Mouse (Mus musculus) cerebellum, adult (tissue): Measurements from ENCODE around the gene Dynlrb1.

ENCODE experiments used
- ATAC-seq: cut with Nextera tagmentation; 2 replicates; pipeline ENCODE4 v1.9.2; 2017; ENCODE audit warnings: mild to moderate bottlenecking, moderate library complexity, mixed read lengths; ENCODE audit not compliant: insufficient number of reproducible peaks, low FRiP score, low TSS enrichment

The Dynlrb1 gene

GRCm38 (mm10) chr2:155236362-155236992 is at the start of gene Dynlrb1:
Gene Dynlrb1 (plus strand): TSS chr2:155236533.
- peak; percentile 99 for ATAC-seq

GRCm38 (mm10) chr2:155207419-155207818 is 28.9 kb upstream of the Dynlrb1 start:
- no peak for ATAC-seq

DNA sequence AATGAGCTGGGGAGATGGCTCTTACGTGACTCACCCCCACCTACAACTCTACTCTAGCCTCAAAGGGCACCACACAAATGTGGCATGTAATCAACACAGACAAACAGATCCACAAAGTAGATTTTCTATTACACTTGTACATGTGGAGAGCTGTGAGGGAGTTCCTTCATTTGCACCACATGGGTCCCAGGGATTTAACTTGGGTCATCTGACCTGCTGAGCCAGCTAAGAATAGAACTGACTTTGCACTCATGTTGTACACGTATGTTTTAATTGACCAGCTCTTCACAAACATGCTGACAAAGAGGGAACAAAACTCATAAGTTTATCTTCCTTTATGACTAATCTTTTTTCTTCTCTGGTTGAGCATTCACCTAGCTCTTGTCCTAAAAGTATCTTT is 13.2 kb upstream of the Dynlrb1 start:
- ATAC-seq = no peak

DNA sequence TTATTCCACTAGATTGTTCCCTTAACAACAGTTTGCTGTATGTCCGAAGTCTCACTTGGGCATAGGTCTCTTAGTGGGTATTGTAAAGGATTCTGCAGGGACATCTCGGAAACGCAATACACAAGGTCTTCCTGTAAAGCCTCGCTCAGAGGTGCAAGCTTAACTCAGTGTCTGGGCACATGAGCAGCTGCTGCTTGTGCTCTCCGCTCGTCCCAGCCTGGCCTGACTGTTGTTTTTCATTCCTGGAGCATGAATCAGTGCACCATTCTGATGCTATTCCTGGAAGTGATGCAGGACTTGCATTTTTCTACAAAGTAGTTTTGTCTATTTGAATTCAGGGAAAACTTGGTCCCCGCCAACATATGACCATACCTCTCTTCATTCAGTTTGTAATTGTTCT is 11.6 kb upstream of the Dynlrb1 start:
- ATAC-seq = no peak

DNA sequence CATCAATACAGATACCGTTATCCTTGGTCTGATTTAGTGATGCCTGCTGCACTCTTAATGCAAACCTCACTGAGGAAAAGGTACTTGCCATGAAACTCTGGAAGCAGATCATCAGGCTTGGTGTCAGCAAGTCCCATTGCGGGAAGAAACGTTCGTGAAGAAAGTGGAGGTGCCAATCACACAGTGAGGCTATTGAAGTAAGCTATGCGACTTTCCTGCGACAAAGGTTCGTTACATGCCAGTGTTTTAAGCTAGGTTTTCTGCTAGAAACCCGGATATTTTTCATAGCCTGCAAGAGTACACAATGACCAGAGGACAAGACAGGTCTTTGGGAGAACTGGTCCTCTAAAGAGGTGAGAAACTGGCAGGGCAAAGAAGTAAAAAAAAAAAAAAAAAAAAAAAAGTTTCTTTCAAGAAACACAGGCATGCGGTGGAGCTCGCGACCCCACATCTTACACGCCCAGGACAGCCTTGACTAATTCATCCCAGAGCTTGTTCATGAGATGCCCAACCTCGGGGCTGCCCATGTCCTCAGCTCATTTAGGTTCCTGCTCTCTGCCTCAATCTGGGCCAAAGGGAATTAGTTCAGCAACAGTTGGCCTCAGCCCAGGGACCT is 479 bp upstream of the Dynlrb1 start:
- peak; percentile 74; the same call in 1 of the 2 replicates for ATAC-seq

DNA sequence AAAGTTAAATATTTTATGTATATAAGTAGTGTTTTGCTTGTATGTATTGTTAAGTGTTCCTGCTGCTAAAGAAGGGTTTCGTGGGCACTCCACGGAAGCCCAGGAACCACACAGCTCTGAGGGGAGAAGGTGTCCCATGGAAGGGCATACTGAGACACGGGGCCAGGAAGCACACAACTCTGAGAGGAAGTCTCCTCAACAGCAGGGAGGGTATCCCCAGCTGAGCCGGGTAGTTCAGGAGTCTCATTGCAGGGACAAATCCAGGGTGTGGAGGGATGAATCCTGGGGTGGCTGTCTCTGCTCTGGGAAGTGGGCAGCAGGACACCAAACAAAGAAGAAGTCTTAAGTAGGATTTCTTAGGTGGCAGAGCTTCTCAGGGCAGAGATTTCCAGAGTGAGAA is 943 bp downstream of the Dynlrb1 start:
- no peak for ATAC-seq

- ATAC-seq = no peak
Measured at GRCm38 (mm10) chr2:155240915-155241314, 4.6 kb downstream of the Dynlrb1 start.

- ATAC-seq = no peak
Measured at GRCm38 (mm10) chr2:155242296-155242855, 6.0 kb downstream of the Dynlrb1 start.

DNA sequence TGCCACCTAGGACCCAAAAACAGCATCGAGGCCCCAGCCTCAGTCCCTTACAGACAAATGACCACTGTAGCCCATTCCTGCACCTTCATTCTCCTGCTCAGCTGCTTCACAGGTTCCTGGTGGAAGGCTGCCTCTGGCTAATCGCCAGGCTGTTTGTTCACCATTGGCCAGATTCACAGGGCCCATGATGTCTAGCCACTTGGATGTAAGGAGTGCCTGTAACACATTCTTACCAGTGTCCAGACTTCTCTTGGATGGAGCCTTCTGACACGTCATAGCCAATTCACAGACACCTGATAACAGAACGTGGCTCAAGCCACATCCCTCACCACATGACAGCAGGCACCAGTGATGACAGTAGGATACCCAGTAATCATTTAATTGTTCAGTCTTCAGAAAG is 9.9 kb downstream of the Dynlrb1 start:
- no peak for ATAC-seq

- ATAC-seq = no peak
Measured at GRCm38 (mm10) chr2:155248206-155248605, 11.9 kb downstream of the Dynlrb1 start.

DNA sequence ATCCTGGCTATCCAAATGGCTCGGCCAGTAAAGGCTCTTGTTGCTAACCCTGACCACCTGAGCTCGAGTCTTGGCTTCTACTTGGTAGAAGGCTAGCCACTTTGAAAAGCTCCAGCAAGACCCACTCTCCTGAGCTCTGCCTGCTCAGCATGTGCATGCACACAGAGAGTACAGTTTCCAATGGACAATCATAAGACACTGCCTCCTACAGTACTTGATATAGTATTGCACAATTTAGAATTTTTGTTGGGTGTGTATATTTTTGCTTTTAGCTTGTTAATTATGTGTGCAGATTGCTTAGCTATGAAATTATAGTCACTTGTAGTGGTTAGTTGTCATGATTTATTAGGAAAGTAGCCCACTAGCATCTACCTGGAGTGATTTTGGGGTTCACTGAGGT is 12.4 kb downstream of the Dynlrb1 start:
- no peak for ATAC-seq

DNA sequence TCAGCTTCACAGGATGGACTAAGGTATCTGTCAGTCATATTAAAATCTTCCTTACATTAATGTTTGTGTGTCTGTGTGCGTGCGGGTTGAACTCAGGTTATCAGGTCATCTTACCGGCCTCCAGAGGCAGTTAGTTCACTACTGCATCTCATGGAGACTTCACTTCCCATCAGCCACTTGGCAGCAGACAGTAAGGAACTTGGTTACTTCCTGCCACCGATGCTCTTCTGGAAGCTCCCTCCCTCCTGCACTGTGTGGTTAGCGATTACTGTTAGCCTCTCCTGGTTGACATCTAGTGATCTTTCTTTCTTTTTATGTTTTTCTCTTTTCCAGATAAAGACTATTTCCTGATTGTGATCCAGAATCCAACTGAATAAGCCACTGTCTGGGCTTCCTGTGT is 13.3 kb downstream of the Dynlrb1 start:
- no peak for ATAC-seq

DNA sequence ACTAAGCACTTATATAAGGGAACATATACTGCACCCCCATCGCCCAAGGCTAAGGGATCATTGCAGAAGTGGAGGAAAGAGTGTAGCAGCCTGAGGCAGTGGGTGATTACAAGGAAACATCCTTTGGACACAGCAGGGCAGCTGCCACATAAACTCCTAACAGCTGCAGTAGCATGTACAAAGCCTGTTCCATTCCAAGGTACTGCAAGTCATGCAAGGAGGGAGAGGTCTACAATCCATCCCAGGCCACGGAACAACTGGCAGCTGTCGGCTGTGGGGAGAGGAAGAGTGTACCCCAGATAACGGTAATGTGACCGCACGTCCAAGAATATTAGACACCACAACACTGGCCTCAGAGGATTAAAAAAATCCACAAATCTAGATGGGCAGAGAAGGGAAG is 29.2 kb downstream of the Dynlrb1 start:
- ATAC-seq = no peak

GRCm38 (mm10) chr2:155266896-155267295 is 30.6 kb downstream of the Dynlrb1 start:
- no peak for ATAC-seq

GRCm38 (mm10) chr2:155271957-155272356 is 35.6 kb downstream of the Dynlrb1 start:
- ATAC-seq = no peak

- no peak for ATAC-seq
Measured at GRCm38 (mm10) chr2:155272396-155273170, 36.2 kb downstream of the Dynlrb1 start.

GRCm38 (mm10) chr2:155273603-155274002 is 37.3 kb downstream of the Dynlrb1 start:
- no peak for ATAC-seq

DNA sequence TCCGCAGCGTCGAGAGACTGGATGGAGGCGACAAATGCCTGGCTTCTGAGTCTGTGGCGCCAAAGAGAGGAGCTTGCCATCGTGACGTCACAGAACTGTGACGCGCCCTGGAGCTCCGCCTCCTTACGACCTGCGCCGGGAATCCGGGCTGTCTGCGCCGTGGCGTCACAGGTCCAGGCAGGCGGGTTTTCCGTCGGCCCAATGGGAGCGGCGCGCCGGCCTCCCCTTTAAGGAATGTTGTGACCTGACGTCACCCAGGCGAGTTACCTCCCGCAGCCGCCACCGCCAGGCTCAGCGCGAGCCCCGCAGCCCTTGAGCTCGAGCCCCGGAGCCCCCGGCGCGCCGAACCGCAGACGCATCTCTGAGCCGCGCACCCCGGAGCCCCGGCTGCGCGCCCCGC is 39.9 kb downstream of the Dynlrb1 start, which contains the start of gene Map1lc3a:
Gene Map1lc3a (plus strand): TSS at position 103 of the 400 bp plus-strand sequence.
- ATAC-seq = peak; percentile 83

DNA sequence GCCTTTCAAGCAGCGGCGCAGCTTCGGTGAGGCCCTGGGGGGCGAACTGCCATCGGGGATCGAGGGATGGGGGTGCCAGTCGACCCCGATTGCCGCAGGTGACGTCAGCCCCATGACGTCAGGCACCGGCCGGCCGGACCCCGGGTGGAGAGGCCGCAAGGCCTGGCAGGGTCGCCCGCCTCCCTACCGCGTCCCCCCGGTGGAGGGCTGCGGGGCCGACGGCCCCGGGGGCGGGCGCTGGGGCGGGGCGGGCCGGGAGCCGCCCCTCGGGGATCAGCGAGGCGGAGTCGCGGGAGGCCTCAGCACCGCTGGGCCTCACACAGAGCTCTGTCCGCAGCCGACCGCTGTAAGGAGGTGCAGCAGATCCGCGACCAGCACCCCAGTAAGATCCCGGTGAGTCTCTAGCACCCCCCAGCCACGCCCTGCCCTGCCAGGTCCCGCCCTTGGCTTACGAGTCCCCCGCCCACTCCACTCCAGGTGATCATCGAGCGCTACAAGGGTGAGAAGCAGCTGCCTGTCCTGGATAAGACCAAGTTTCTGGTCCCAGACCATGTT is 40.4 kb downstream of the Dynlrb1 start:
- ATAC-seq = peak; percentile 27; the same call in 1 of the 2 replicates

- no peak for ATAC-seq
Measured at GRCm38 (mm10) chr2:155277721-155278120, 41.4 kb downstream of the Dynlrb1 start.

DNA sequence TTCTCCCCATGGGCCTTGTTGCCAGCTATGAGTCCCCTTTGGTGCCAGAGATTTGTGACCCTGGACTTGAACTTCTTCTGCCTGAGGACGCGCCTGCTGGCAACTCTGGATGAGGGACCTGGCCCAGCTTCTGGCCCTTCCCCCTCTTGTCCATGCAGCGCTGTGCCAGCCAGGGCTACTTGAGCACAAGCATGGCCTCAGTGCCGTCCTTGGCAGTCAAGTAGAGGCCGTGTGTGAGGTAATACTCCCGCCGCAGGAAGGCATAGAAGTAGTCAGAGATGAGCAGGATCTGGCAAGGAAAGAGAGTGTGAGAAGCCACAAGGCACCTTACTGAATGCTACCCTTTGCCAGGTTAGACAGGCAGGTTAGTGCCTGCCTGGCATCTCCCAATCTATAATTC is 42.0 kb downstream of the Dynlrb1 start:
- ATAC-seq = no peak
